Mouse (Mus musculus) testis, adult 2 months (tissue): ENCODE results near the gene Dzank1.

Experiments
- CTCF ChIP-seq: fragments of 200-500 bp; IDR thresholded peaks from 2 replicates; pipeline ENCODE4 v1.5.1; 2012; ENCODE audit warnings: low read depth, mild to moderate bottlenecking, inconsistent platforms, low read length, moderate library complexity; ENCODE audit not compliant: control insufficient read depth, insufficient read depth, insufficient replicate concordance
- POLR2A ChIP-seq: fragments of 200-500 bp; IDR thresholded peaks from 2 replicates; pipeline ENCODE4 v1.6.1; 2012; ENCODE audit warnings: low read depth, mild to moderate bottlenecking, inconsistent platforms, low read length, moderate library complexity; ENCODE audit not compliant: control insufficient read depth

DNA sequence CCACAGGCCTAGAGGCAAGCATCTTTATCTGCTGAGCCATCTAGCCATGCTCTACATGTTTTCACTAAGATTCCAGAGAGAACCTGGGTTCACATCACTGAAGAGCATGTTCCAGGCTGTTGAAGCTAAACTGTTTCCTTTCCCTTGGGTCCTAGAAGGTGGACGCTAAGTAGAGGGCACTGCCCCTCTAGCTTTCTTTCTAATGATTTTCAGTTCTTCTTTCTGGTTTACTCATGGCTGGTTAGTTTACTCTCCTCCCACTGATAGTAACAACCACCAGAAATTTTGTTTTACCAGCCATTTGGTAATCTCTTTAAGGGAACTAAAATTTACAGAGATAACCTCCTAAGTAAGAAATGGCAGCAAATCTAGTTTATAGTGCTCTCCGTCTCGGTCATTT, 26.7 kb upstream of the Dzank1 start:
- no peak for TF ChIP-seq CTCF
- no peak for TF ChIP-seq POLR2A
